Mouse (Mus musculus): ENCODE measurements around the gene Tmtc2.

DNA sequence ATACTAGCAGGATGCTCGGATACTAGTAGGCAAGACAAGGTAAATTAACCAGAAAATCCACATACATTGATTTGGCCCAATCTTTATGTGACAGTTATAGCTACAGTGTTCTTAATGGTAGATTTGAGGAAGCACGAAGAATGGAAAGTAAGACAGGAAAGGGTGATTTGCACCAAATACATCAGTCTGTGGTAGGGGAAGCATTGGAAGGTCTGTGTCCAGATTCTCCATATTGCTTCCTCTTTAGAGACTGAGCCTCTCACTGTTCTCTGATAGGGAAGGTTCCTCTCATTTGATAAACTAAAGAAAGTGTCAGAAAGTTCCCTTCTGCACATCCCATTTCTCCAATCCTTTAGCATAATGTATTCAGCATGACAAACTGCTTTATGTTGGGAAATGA is 341.4 kb downstream of the Tmtc2 start:
- TF ChIP-seq CTCF (IDR thresholded peaks at IDR 0.05) = no peak
- no peak for TF ChIP-seq EP300 (IDR thresholded peaks at IDR 0.05)

Data from lung, postnatal 0 days (tissue).